Mouse (Mus musculus): ENCODE data around the gene Aaed1. TPM values are rescaled to one million over a fixed set of nuclear protein-coding genes. Genes with fewer than 3 reads are reported as not detected.

Gene Aaed1
- 33.9 and 36.0 TPM in 2 replicates for polyA plus RNA-seq (2015; fragmentation: Nextera tagmentation; extraction: Ambion mirVana)

- peak within 1 kb of the TSS; percentile 87 for H3K27ac ChIP-seq
- no peaks in the 10 kb centered on the region for H3K9me3 ChIP-seq
- H3K27me3 ChIP-seq: no peaks in the 10 kb centered on the region
- ATAC-seq (ENCODE audit: insufficient number of reproducible peaks, insufficient read depth, low FRiP score, low TSS enrichment, low read depth): peak; percentile 89
- H3K9ac ChIP-seq: peak within 1 kb of the TSS; percentile 81
- H3K36me3 ChIP-seq: peaks cover 6% of the 10 kb centered on the region; the same call in 1 of the 2 replicates
- peaks cover 16% of the 10 kb centered on the region for H3K4me1 ChIP-seq
- H3K4me2 ChIP-seq: peak within 1 kb of the TSS; percentile 62
- H3K4me3 ChIP-seq: peak within 1 kb of the TSS; percentile 74
- WGBS: under 1% methylated on average over 73 of the region's 74 CpGs
These were observed at the start of gene Aaed1 for GRCm38 (mm10) chr13:64312024-64312915. Gene Aaed1 (minus strand): TSS chr13:64312710.

DNA sequence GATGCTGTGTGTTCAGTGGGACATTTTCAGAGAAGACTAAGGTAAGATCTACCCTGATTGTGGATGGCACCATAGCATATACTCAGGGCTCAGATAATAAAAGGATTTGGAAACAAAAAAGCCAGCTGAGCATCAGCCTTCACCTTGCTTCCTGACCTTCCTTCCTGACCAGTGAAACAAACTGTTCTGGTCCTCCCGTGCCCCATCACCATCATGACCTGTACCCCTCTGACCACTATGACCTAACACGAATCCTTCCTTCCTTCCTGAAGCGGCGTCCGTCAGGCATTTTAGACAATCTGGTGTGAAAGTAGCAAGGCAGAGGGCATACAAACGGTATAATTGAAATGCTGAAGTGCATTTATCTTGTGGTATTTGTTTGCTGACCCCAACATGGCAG lies 49.6 kb upstream of the Aaed1 start:
- Histone ChIP-seq H3K27ac (no peak overlapping the region), H3K9me3 (no peaks in the 10 kb centered on the region), H3K9ac (no peak overlapping the region), H3K4me3 (no peak overlapping the region), H3K4me2 (no peak overlapping the region), H3K27me3 (no peaks in the 10 kb centered on the region), H3K36me3 (peaks cover 44% of the 10 kb centered on the region), H3K4me1 (no peaks in the 10 kb centered on the region)
- WGBS: 88% methylated on average over 6 of the region's 6 CpGs
- no peak for ATAC-seq (ENCODE audit: insufficient number of reproducible peaks, insufficient read depth, low FRiP score, low TSS enrichment, low read depth)

DNA sequence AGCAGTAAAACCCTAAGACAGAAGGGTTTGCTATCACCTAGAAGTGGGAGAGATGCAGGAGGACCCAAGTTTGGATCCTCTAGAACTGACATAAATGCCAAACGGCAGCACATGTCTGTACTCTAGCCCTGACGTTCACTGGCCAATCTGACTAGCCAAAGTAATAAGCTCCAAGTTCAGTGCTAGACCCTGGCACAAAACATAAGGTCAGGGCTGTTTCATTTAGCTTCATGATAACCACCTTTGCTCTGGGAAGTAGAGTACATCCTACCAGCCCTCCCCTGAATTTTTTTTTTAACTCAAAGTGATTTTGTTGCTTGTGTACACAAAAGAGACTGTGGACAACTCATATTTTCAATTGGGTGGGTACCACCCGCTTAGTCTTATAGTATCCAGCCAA lies 48.5 kb upstream of the Aaed1 start:
- H3K9me3 ChIP-seq: no peaks in the 10 kb centered on the region
- no peaks in the 10 kb centered on the region for H3K27me3 ChIP-seq
- ATAC-seq (ENCODE audit: insufficient number of reproducible peaks, insufficient read depth, low FRiP score, low TSS enrichment, low read depth): no peak
- H3K4me2 ChIP-seq: no peak overlapping the region
- H3K9ac ChIP-seq: no peak overlapping the region
- WGBS: 85% methylated on average over 3 of the region's 3 CpGs
- no peaks in the 10 kb centered on the region for H3K4me1 ChIP-seq
- no peak overlapping the region for H3K4me3 ChIP-seq
- peaks cover 33% of the 10 kb centered on the region for H3K36me3 ChIP-seq
- H3K27ac ChIP-seq: no peak overlapping the region

DNA sequence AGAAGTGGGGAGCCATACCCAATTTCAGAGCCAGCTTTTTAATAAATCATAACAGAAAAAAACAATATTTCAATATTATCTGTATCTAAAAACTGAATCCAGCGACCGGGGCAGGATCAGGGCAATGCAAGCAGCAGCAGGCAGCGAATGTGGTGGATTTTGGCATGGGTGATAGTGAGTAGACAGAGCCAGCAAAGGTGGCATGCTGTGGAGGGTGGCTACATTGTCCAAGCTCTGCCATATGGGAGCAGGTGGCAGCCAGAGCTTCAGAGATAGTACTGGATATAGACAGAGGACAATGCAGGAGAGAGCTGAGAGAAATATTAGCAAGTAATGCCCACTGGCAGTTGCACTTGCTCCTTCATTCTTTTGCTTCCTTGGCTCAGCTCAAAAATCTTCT lies 47.2 kb upstream of the Aaed1 start:
- Histone ChIP-seq H3K9me3 (no peaks in the 10 kb centered on the region), H3K36me3 (peaks cover 21% of the 10 kb centered on the region), H3K27me3 (no peaks in the 10 kb centered on the region), H3K4me3 (no peak overlapping the region), H3K4me2 (no peak overlapping the region), H3K9ac (no peak overlapping the region), H3K4me1 (no peaks in the 10 kb centered on the region), H3K27ac (no peak overlapping the region)
- no peak for ATAC-seq (ENCODE audit: insufficient number of reproducible peaks, insufficient read depth, low FRiP score, low TSS enrichment, low read depth)
- 87% methylated on average over 3 of the region's 3 CpGs for WGBS

DNA sequence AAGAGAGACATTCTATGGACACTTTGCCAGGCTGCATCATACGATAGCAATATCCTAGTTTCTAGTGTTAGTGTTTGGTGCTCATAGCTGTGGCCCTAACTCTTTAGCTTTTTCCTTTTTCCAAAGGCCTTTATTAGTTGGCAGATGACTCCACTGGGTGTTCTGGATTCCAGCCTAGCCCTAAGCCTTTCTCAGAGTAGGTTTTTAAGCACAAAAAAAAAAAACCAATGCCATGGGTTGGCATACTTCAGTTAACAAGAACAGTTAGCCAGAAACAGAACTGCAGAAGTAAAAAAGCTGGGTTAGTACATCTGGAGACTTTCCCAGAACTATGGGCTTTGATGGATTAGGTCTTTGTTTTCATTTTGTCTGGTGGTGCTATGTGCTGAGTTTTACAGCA lies 46.0 kb upstream of the Aaed1 start:
- peaks cover 8% of the 10 kb centered on the region for H3K36me3 ChIP-seq
- no peaks in the 10 kb centered on the region for H3K4me1 ChIP-seq
- no peak overlapping the region for H3K4me2 ChIP-seq
- H3K4me3 ChIP-seq: no peak overlapping the region
- ATAC-seq (ENCODE audit: insufficient number of reproducible peaks, insufficient read depth, low FRiP score, low TSS enrichment, low read depth): no peak
- WGBS: 91% methylated on average over 1 of the region's 1 CpGs
- no peaks in the 10 kb centered on the region for H3K9me3 ChIP-seq
- no peak overlapping the region for H3K9ac ChIP-seq
- H3K27ac ChIP-seq: no peak overlapping the region
- H3K27me3 ChIP-seq: no peaks in the 10 kb centered on the region

GRCm38 (mm10) chr13:64357389-64357788 lies 44.9 kb upstream of the Aaed1 start:
- Histone ChIP-seq H3K27ac (no peak overlapping the region), H3K27me3 (no peaks in the 10 kb centered on the region), H3K4me1 (no peaks in the 10 kb centered on the region), H3K4me2 (no peak overlapping the region), H3K36me3 (0 out of 2 replicates have a peak, but pooled peaks cover 3% of the 10 kb centered on the region), H3K9ac (no peak overlapping the region), H3K9me3 (no peaks in the 10 kb centered on the region), H3K4me3 (no peak overlapping the region)
- no peak for ATAC-seq (ENCODE audit: insufficient number of reproducible peaks, insufficient read depth, low FRiP score, low TSS enrichment, low read depth)
- 74% methylated on average over 5 of the region's 5 CpGs for WGBS

DNA sequence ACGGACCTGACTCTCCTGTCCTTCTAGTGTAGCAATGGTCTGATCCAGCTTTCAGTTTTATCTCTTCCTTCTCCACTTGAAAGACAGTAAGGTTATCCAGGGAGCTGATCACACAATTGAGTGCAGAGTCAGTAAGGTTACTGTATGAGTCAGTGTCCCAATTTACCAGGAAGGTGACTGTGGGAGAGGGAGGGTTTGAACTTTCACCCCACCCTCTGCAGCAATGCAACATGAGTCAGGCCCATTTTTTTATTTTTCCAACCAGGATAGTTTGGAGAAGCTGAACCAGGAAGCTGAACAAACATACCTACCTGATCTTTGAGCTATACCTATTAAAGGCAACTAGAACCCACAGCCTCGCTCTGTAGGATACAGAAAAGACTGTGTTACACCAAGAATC lies 37.0 kb upstream of the Aaed1 start:
- Histone ChIP-seq H3K9ac (no peak overlapping the region), H3K4me2 (no peak overlapping the region), H3K36me3 (no peaks in the 10 kb centered on the region), H3K4me3 (no peak overlapping the region), H3K9me3 (no peaks in the 10 kb centered on the region), H3K27ac (no peak overlapping the region), H3K27me3 (no peaks in the 10 kb centered on the region), H3K4me1 (no peaks in the 10 kb centered on the region)
- WGBS: 68% methylated on average over 2 of the region's 2 CpGs
- ATAC-seq (ENCODE audit: insufficient number of reproducible peaks, insufficient read depth, low FRiP score, low TSS enrichment, low read depth): no peak

DNA sequence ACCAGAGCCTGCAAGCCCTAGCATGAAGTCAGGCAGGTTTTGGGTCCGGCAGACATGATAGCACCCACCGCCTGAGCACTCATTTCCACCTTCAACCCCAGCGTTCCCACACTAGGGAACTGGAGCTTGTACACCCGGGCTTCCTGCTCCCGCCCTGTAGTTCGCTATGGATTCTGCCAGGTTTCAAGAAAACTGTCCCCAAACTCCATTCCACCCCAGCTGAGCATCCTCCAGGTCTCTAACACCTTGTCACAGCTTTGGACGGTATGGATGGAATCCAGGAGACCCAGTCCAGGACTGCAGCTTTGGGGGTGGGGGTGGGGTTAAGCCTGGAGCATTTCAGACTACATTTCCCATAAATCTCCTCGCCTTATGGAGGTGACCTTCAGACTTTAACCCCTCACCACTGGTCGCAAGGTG lies 31.6 kb upstream of the Aaed1 start:
- Histone ChIP-seq H3K36me3 (no peaks in the 10 kb centered on the region), H3K9ac (peak overlapping the region; percentile 70), H3K4me1 (0 out of 2 replicates have a peak, but pooled peaks cover 5% of the 10 kb centered on the region), H3K4me3 (peak overlapping the region; percentile 44), H3K4me2 (peak overlapping the region; percentile 69), H3K27ac (no peak overlapping the region), H3K27me3 (no peaks in the 10 kb centered on the region), H3K9me3 (no peaks in the 10 kb centered on the region)
- WGBS: 2% methylated on average over 9 of the region's 9 CpGs
- ATAC-seq (ENCODE audit: insufficient number of reproducible peaks, insufficient read depth, low FRiP score, low TSS enrichment, low read depth): no peak

DNA sequence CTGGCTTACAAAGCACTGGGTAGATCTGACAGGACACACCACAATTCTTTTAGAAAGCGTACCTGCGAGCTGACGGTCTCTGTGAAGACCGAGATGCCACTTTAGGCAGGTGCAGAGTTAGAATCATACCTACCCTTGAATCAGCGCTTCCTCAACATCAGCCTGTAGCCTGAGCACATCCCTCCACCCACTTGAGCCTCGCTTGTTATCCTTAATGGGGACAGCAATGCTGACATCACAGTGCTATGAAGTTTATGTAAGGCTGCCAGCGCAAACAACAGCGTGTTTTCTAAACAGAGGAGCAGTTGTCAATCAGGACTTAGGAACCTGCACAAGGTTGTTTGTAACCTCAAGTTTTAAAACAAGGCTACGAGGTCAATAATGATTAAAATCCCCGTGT lies 31.1 kb upstream of the Aaed1 start:
- no peak for ATAC-seq (ENCODE audit: insufficient number of reproducible peaks, insufficient read depth, low FRiP score, low TSS enrichment, low read depth)
- Histone ChIP-seq H3K4me2 (peak overlapping the region; percentile 69), H3K36me3 (no peaks in the 10 kb centered on the region), H3K27me3 (no peaks in the 10 kb centered on the region), H3K9me3 (no peaks in the 10 kb centered on the region), H3K9ac (peak overlapping the region; percentile 70), H3K4me1 (0 out of 2 replicates have a peak, but pooled peaks cover 5% of the 10 kb centered on the region), H3K27ac (no peak overlapping the region), H3K4me3 (peak overlapping the region; percentile 44)
- 18% methylated on average over 10 of the region's 10 CpGs for WGBS

- Histone ChIP-seq H3K36me3 (no peaks in the 10 kb centered on the region), H3K9ac (no peak overlapping the region), H3K9me3 (no peaks in the 10 kb centered on the region), H3K27ac (no peak overlapping the region), H3K4me2 (no peak overlapping the region), H3K4me1 (no peaks in the 10 kb centered on the region), H3K27me3 (no peaks in the 10 kb centered on the region), H3K4me3 (no peak overlapping the region)
- 61% methylated on average over 4 of the region's 4 CpGs for WGBS
- no peak for ATAC-seq (ENCODE audit: insufficient number of reproducible peaks, insufficient read depth, low FRiP score, low TSS enrichment, low read depth)
These were observed 23.1 kb upstream of the Aaed1 start for GRCm38 (mm10) chr13:64335546-64336132.

GRCm38 (mm10) chr13:64333102-64333501 lies 20.6 kb upstream of the Aaed1 start:
- Histone ChIP-seq H3K27me3 (no peaks in the 10 kb centered on the region), H3K27ac (no peak overlapping the region), H3K4me3 (no peak overlapping the region), H3K36me3 (no peaks in the 10 kb centered on the region), H3K9ac (no peak overlapping the region), H3K4me2 (no peak overlapping the region), H3K9me3 (no peaks in the 10 kb centered on the region), H3K4me1 (no peaks in the 10 kb centered on the region)
- no peak for ATAC-seq (ENCODE audit: insufficient number of reproducible peaks, insufficient read depth, low FRiP score, low TSS enrichment, low read depth)
- 80% methylated on average over 3 of the region's 3 CpGs for WGBS

DNA sequence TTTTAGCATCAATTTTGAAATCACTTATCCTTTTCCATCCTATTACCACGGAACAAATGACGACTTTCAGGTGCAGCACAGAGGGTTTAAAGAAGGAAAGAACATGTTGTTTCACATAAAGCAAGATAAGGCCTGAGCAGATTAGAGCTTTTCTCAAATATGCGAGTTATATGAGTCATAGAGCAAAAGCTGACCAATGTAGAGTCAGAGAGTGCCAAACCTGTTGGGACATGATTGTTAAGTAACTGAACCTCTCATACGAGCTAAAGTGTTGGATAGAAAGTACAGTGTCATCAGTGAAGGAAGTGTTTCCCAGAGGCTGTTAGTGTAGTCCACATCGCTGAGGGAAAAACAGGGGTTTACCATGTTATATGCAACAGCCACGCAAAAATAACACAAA lies 19.8 kb upstream of the Aaed1 start:
- H3K9me3 ChIP-seq: no peaks in the 10 kb centered on the region
- no peaks in the 10 kb centered on the region for H3K27me3 ChIP-seq
- H3K4me1 ChIP-seq: no peaks in the 10 kb centered on the region
- H3K4me2 ChIP-seq: no peak overlapping the region
- H3K36me3 ChIP-seq: no peaks in the 10 kb centered on the region
- 68% methylated on average over 6 of the region's 6 CpGs for WGBS
- ATAC-seq (ENCODE audit: insufficient number of reproducible peaks, insufficient read depth, low FRiP score, low TSS enrichment, low read depth): no peak
- H3K9ac ChIP-seq: no peak overlapping the region
- H3K27ac ChIP-seq: no peak overlapping the region
- no peak overlapping the region for H3K4me3 ChIP-seq
